Mouse (Mus musculus) cortical plate, adult 2 months (tissue): Measurements from ENCODE around the gene Slc45a2. TPM values are rescaled to one million over a fixed set of nuclear protein-coding genes. Genes with fewer than 3 reads are reported as not detected.

Source experiments
- H3K27ac ChIP-seq: fragments of 200-500 bp; 2 replicates; pipeline ENCODE4 v1.5.1; 2012; ENCODE audit warnings: low read length, control low read depth, inconsistent platforms; ENCODE audit not compliant: insufficient read depth
- H3K4me1 ChIP-seq: fragments of 200-500 bp; 2 replicates; pipeline ENCODE4 v1.6.1; 2011; ENCODE audit warnings: low read length; ENCODE audit not compliant: control insufficient read depth, insufficient read depth
- H3K4me3 ChIP-seq: fragments of 200-500 bp; 2 replicates; pipeline ENCODE4 v1.5.1; 2011; ENCODE audit warnings: mild to moderate bottlenecking, low read length, control low read depth; ENCODE audit not compliant: insufficient read depth
- CTCF ChIP-seq: fragments of 200-500 bp; IDR thresholded peaks from 2 replicates; pipeline ENCODE4 v1.5.1; 2011; ENCODE audit warnings: mild to moderate bottlenecking, control low read depth, low read length; ENCODE audit not compliant: insufficient read depth; ENCODE audit errors: extremely low read depth
- POLR2A ChIP-seq: fragments of 200-500 bp; IDR thresholded peaks from 2 replicates; pipeline ENCODE4 v1.6.1; 2011; ENCODE audit warnings: mild to moderate bottlenecking, low read length, control low read depth; ENCODE audit not compliant: insufficient read depth; ENCODE audit errors: extremely low read depth
- polyA plus RNA-seq: library from polyadenylated mRNA; depleted of rRNA; stranded (reverse); fragments of >200 nt; gene quantifications from 2 replicates; pipeline ENCODE4 v1.2.3, GENCODE M21; 2012

Gene Slc45a2
- polyA plus RNA-seq, 1 experiment, result 0.04 TPM

- H3K27ac ChIP-seq, result no peak overlapping the region
- TF ChIP-seq CTCF, result no peak
- no peak for TF ChIP-seq POLR2A
- H3K4me3 ChIP-seq, result peak overlapping the region; percentile 33
- H3K4me1 ChIP-seq, result peaks cover 1% of the 10 kb centered on the region; the same call in 1 of the 2 replicates
Measured at GRCm38 (mm10) chr15:11036535-11037375, 36.2 kb downstream of the Slc45a2 start.

DNA sequence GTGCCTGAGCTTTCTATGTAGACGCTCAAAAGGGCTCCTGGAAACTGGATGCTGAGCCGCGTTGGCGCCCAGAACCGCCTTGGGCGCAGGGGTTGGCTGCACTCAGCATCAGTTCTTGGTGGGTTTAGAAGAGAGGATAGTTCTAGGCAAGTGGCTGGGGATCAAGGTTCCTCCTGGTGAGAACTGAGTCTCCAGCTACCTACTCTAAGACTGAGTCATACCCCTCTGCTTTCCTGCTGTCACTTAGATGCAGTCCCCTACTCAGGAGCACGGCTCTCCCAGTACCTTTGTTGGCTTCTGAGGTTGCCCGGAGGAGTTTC, 36.8 kb downstream of the Slc45a2 start:
- Histone ChIP-seq H3K27ac (no peak overlapping the region), H3K4me3 (peak overlapping the region; percentile 33; the same call in 1 of the 2 replicates)
- TF ChIP-seq POLR2A (no peak), CTCF (no peak)

DNA sequence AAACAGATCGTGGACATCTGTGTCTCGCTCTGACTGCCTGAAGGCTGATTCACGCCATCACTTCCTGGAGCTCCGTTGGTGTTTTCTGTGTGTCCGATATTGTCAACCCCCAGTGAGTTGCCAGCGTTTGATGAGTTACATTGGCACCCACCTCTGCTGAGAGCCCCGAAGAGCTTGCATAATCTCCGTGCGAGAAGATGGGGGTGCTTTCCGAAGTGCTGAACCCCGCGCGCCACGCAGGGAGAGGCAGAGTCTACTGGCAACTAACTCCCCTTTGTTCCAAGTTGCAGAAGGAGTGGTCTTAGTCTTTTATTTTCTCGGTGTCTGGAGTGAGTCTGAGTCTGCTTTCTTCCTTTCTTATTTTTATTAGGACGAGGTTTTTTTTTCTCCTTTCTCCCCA, 37.2 kb downstream of the Slc45a2 start, which contains the start of gene Rxfp3:
TSS of gene Rxfp3 (minus strand) at position 281 of the 400 bp plus-strand sequence.
- Histone ChIP-seq H3K4me1 (peaks cover 1% of the 10 kb centered on the region; the same call in 1 of the 2 replicates), H3K27ac (no peak within 1 kb of the TSS), H3K4me3 (peak within 1 kb of the TSS; percentile 33; the same call in 1 of the 2 replicates)
- TF ChIP-seq CTCF, result no peak
- no peak for TF ChIP-seq POLR2A

More for the DNA sequence above, 36.8 kb downstream of the Slc45a2 start:
- H3K4me1 ChIP-seq, result peaks cover 1% of the 10 kb centered on the region; the same call in 1 of the 2 replicates

DNA sequence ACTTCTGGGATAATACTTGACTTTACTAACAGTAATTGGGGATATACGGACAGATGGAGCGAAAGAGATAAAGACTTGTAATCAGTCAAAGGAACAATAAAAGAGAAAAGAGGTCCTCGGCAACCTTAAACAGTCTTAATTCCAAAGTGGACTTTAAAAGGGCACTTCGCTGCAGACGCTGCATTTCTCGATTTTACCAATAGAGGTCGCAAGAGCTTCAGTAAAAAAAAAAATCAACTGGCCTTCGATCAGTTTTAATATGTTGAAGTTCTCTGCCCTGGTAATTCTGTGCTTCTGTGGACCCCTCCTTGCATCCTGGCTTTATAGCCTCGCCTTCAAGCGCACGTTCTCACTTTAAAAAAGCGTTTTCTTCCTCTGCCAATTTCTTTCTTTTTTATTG, 38.0 kb downstream of the Slc45a2 start:
- Histone ChIP-seq H3K4me3 (no peak overlapping the region), H3K4me1 (peaks cover 1% of the 10 kb centered on the region; the same call in 1 of the 2 replicates), H3K27ac (no peak overlapping the region)
- TF ChIP-seq POLR2A, result no peak
- TF ChIP-seq CTCF, result peak; percentile 65; the same call in 1 of the 2 replicates

- no peak for TF ChIP-seq POLR2A
- TF ChIP-seq CTCF, result no peak
- no peak overlapping the region for H3K27ac ChIP-seq
- H3K4me3 ChIP-seq, result no peak overlapping the region
- peaks cover 1% of the 10 kb centered on the region; the same call in 1 of the 2 replicates for H3K4me1 ChIP-seq
Measured at GRCm38 (mm10) chr15:11040067-11040466, 39.5 kb downstream of the Slc45a2 start.

DNA sequence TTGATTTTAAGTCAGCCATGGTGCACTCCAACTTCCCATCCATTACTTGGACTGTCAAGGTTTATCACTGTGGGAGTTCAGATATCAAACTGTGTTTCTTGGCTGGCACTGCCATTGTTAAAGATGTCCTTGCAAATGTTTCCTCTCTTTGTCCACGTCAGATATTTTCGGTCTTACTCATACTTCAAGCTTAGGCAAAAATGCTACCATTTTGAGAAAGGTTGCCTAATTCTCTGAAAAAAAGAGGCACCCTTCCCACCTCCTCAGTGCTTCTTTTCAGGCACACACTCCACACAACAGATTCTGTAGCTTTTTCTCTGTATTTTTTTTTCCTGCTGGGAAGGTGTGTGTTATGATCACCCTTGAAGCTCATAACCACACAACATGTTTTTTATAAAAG, 40.7 kb downstream of the Slc45a2 start:
- TF ChIP-seq CTCF, result no peak
- TF ChIP-seq POLR2A, result no peak
- Histone ChIP-seq H3K4me1 (peaks cover 1% of the 10 kb centered on the region; the same call in 1 of the 2 replicates), H3K4me3 (no peak overlapping the region), H3K27ac (no peak overlapping the region)

DNA sequence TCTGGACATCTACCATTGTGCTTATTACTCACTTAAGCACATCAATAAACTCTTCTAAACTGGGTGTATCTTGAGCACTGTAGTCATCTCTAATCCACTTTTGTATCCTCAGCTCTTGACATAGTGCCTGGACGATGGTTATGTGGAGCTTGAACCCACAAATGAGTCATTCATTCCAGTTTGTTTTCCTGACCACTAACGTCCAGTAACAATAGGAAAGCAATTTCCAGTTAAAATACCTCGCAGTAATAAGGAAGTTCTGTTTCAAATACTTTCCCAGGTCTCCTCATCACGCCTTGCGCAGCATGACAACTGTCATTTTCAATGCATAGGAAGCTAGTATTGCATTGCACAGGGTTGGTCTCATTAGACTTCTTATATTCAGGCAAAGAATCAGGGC, 42.3 kb downstream of the Slc45a2 start:
- Histone ChIP-seq H3K27ac (no peak overlapping the region), H3K4me1 (no peaks in the 10 kb centered on the region), H3K4me3 (no peak overlapping the region)
- TF ChIP-seq POLR2A (no peak), CTCF (no peak)

DNA sequence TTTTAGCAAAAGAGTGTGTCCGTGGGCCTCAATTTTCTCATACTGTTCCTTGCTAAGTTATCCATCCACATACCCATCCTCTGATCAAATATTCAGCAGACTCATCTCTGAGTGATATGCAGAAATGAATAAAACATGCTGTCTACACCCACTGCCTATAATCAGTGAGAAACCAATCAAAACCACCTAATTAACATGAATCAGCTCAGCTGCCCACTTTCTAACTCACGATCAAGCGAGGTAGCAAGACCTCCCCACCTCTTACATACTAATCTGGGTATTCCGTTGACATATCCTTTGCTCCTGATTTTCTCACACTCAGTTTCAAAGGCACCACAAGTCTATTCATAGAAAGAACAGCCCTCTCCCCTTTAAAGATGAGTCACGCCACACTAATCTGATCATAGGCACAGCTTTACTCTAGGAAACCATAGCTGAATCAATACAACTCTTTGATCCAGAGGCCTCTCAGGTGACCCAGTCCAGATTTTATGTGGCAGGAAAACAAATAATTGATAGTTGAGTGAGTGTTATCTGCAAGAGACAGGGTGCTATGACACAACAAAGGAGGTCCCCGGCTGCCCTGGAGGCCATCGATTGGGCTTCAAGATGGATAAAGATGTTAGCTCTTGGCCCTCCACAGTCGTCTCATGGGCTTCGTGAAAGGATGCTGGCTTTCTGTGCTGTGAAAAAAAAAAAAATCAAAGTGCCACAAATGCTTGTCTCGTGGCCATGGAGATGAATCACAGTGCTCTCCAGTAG, 53.3 kb downstream of the Slc45a2 start:
- no peak for TF ChIP-seq CTCF
- no peak for TF ChIP-seq POLR2A
- H3K4me3 ChIP-seq, result no peak overlapping the region
- no peaks in the 10 kb centered on the region for H3K4me1 ChIP-seq
- no peak overlapping the region for H3K27ac ChIP-seq

DNA sequence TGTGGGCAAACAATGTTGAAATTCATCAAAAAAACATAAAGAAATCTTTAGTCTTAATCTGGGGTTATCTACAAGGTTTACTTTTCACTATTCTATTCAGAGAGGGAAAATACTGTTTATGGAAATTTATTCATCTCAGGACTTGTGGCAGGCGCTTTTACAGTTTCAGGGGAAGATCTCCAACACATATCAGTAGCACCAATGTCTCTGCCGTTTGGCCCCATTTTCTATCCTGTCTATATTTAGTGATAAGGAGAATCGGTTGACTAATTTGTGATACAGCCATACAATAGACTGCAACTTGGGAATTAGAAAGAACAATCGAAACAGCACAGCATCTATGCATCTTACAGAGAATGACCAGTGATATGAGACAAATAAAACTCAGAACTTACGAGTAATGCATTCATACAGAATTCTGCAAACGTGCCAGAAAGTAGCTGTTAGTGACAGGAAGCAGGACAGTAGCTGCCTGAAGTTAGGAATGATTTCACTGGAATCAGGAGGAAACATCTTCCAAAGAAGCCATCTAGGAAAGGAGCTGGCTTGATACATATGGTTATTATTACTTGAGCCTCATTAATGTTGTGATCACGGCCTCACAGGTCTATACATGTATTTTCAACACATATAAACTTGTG, 54.0 kb downstream of the Slc45a2 start:
- Histone ChIP-seq H3K27ac (no peak overlapping the region), H3K4me1 (no peaks in the 10 kb centered on the region), H3K4me3 (no peak overlapping the region)
- no peak for TF ChIP-seq POLR2A
- TF ChIP-seq CTCF, result no peak
